Mouse (Mus musculus) spleen, adult 2 months (tissue): ENCODE measurements around the gene Slc12a5.

Experiments used
- CTCF ChIP-seq: fragments of 200-500 bp; IDR thresholded peaks from 2 replicates; pipeline ENCODE4 v1.5.1; 2011; ENCODE audit warnings: mild to moderate bottlenecking, inconsistent platforms; ENCODE audit not compliant: insufficient read depth, insufficient read length, insufficient replicate concordance; ENCODE audit errors: extremely low read depth
- POLR2A ChIP-seq: fragments of 200-500 bp; IDR thresholded peaks from 2 replicates; pipeline ENCODE4 v1.6.1; 2011; ENCODE audit warnings: low read depth, low read length, inconsistent platforms

DNA sequence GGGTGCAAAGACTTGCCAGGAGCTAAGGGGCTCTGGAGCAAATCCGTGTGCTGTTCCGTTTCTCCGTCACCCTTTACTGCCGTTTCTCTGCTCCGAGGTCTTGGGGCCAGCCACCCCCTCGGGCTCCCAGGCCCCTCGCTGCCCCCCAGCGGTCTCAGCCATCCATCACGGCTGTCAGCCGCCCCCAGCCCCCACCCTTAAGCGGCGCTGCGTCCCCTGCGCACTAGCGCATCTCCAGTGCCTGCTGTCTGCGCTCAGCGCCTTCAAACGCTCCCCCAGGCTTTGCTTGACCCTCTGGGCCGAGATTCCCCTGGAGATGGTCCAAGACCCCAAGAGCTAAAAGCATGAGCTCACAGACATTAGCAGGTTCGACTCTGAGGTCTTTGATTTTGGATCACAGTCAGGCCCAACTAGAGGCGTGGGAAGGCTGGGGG lies 8.8 kb downstream of the Slc12a5 start:
- TF ChIP-seq CTCF (no peak), POLR2A (no peak)
